18 mouse cellular contexts compared by ENCODE assay signal in genomic region chr8:106313120-106313737, GRCm38 (mm10).
"Had no signal": no experiment of that assay in that cellular context is flagged by ENCODE, and none has a peak within 500 bp of the region (broad histone marks: within the 10 kb centered on the region; RNA-seq: fewer than 3 reads in every experiment).

No protein-coding gene starts in this region.

- H3K4me1 ChIP-seq: midbrain, embryonic 12.5 days; neural tube, embryonic 12.5 days had no signal

- H3K4me3 ChIP-seq: left cerebral cortex, adult 2 months; liver, embryonic 13.5 days; midbrain, embryonic 12.5 days; midbrain, embryonic 15.5 days; neural tube, embryonic 12.5 days; neural tube, embryonic 15.5 days had no signal

- H3K27me3 ChIP-seq: liver, embryonic 13.5 days; midbrain, embryonic 12.5 days; midbrain, embryonic 15.5 days; neural tube, embryonic 12.5 days; neural tube, embryonic 15.5 days had no signal

- DNase-seq: kidney, postnatal 14 days; kidney, postnatal 4 days; layer of hippocampus, postnatal 36 days; liver, embryonic 13.5 days; lung, embryonic 14.5 days; right cerebral cortex, adult 18-20 months; right cerebral cortex, postnatal 14 days; right cerebral cortex, postnatal 4 days; thymus, adult 2 months; thymus, postnatal 14 days; thymus, postnatal 4 days had no signal

- H3K27ac ChIP-seq: left cerebral cortex, adult 2 months; liver, embryonic 13.5 days; macrophage; midbrain, embryonic 12.5 days; midbrain, embryonic 15.5 days; neural tube, embryonic 12.5 days; neural tube, embryonic 15.5 days; stomach, postnatal 0 days had no signal
